Mouse (Mus musculus) liver, embryonic 14.5 days (tissue): ENCODE measurements around the gene Sestd1. TPM values are rescaled to one million over a fixed set of nuclear protein-coding genes. Genes with fewer than 3 reads are reported as not detected.

Experiments
- ATAC-seq: fragments of 200-750 bp; cut with Nextera tagmentation; 2 replicates; pipeline ENCODE4 v1.8.0; 2017; ENCODE audit warnings: moderate number of reproducible peaks, mild to moderate bottlenecking, moderate library complexity; ENCODE audit not compliant: insufficient read depth
- DNase-seq, 3 experiments: peaks; one replicate each; pipeline ENCODE4 v3.0.0-alpha.2; 2012 to 2013; ENCODE audit warnings: low read depth in 3 of 3, low spot score in 3 of 3
- H3K27ac ChIP-seq: fragments of 300-500 bp; sonication (generic); 2 replicates; pipeline ENCODE4 v1.5.1; 2014; ENCODE audit warnings: moderate library complexity, mild to moderate bottlenecking, control low read depth, inconsistent platforms
- H3K27me3 ChIP-seq: fragments of 300-500 bp; sonication (generic); 2 replicates; pipeline ENCODE4 v1.6.1; 2014; ENCODE audit warnings: mild to moderate bottlenecking, low read length, moderate library complexity; ENCODE audit not compliant: control insufficient read depth, insufficient read depth
- H3K36me3 ChIP-seq: fragments of 300-500 bp; sonication (generic); replicated peaks from 2 replicates; pipeline ENCODE4 v1.6.1; 2014; ENCODE audit warnings: low read depth; ENCODE audit not compliant: control insufficient read depth, insufficient read depth
- H3K4me1 ChIP-seq, 2 experiments: fragments of 200-500 bp in 1 of 2; fragments of 300-500 bp in 1 of 2; sonication (generic) in 1 of 2; replicated peaks; 2 replicates each; pipeline ENCODE4 v1.6.1; 2012 to 2014; ENCODE audit warnings: antibody characterized with exemption in 1 of 2, inconsistent platforms in 1 of 2, low read length in 1 of 2; ENCODE audit not compliant: control insufficient read depth in 2 of 2, insufficient read depth in 2 of 2
- H3K4me2 ChIP-seq: fragments of 300-500 bp; sonication (generic); 2 replicates; pipeline ENCODE4 v1.6.1; 2014; ENCODE audit warnings: low read depth, mild to moderate bottlenecking, control low read depth, moderate library complexity
- H3K4me3 ChIP-seq, 2 experiments: fragments of 200-500 bp in 1 of 2; fragments of 300-500 bp in 1 of 2; sonication (generic) in 1 of 2; 2 replicates each; pipeline ENCODE4 v1.5.1; 2012 to 2014; ENCODE audit warnings: low read depth in 2 of 2, low read length in 2 of 2, mild to moderate bottlenecking in 2 of 2, control low read depth in 1 of 2, inconsistent platforms in 1 of 2, moderate library complexity in 1 of 2; ENCODE audit not compliant: insufficient read depth in 1 of 2
- H3K9ac ChIP-seq: fragments of 300-500 bp; sonication (generic); replicated peaks from 2 replicates; pipeline ENCODE4 v1.6.1; 2014; ENCODE audit warnings: mild to moderate bottlenecking, control low read depth, moderate library complexity
- H3K9me3 ChIP-seq: fragments of 300-500 bp; sonication (generic); 2 replicates; pipeline ENCODE4 v1.6.1; 2016; ENCODE audit warnings: low read length, mixed read lengths; ENCODE audit not compliant: control insufficient read depth
- CTCF ChIP-seq: IDR thresholded peaks from 2 replicates; pipeline ENCODE4 v1.5.1; 2016; ENCODE audit warnings: antibody characterized with exemption, low read depth, control low read depth
- EP300 ChIP-seq: IDR thresholded peaks from 2 replicates; pipeline ENCODE4 v1.6.1; 2016; ENCODE audit warnings: antibody characterized with exemption, low read depth
- WGBS: fragments of 180-500 bp; shearing (Covaris S2); extraction: QIAGEN DNeasy Blood & Tissue Kit; methylation state at CpG from one replicate; pipeline ENCODE4 v1.1.7; 2014; ENCODE audit not compliant: insufficient replicate concordance; 5-methylcytosine and 5-hydroxymethylcytosine counted together
- polyA plus RNA-seq, 2 experiments: library from polyadenylated mRNA; depleted of rRNA in 1 of 2; stranded (reverse) in 1 of 2; unstranded in 1 of 2; fragments of >200 nt; fragmentation: Nextera tagmentation in 1 of 2; extraction: Ambion mirVana in 1 of 2; gene quantifications; 2 replicates each; pipeline versions ENCODE4 v1.2.1 to v1.2.3; 2012 to 2014

Sestd1 gene
- polyA plus RNA-seq, 2 experiments: 0.46 to 0.48 TPM

DNA sequence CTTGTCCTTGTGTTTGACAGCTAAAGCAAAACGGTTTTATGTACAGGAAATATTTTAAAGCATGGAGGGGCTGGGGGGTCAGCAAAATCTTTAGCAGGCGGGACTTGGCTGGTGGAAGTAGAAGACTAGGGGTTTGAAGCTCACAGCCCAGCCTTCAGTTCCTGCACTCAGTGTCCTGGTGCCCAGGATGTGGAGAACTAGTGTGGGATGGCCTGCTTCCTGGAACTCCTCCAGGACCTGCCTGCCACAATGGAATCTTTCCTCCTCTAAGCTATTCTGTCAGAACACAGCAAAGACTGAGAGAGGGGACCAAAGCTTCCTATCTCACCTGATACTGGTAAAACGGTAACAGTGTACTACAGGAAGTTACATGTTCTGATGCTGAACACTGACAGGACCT, 14.4 kb downstream of the Sestd1 start:
- H3K27ac ChIP-seq: no peak overlapping the region
- no peaks in the 10 kb centered on the region for H3K36me3 ChIP-seq
- ATAC-seq: no peak
- no peak overlapping the region for H3K4me2 ChIP-seq
- H3K4me3 ChIP-seq: no peak overlapping the region
- DNase-seq: no peak
- TF ChIP-seq CTCF (no peak), EP300 (no peak)
- no peak overlapping the region for H3K9ac ChIP-seq
- no peaks in the 10 kb centered on the region for H3K27me3 ChIP-seq
- H3K4me1 ChIP-seq: no peaks in the 10 kb centered on the region
- 16% methylated on average over 3 of the region's 3 CpGs for WGBS
- no peaks in the 10 kb centered on the region for H3K9me3 ChIP-seq

DNA sequence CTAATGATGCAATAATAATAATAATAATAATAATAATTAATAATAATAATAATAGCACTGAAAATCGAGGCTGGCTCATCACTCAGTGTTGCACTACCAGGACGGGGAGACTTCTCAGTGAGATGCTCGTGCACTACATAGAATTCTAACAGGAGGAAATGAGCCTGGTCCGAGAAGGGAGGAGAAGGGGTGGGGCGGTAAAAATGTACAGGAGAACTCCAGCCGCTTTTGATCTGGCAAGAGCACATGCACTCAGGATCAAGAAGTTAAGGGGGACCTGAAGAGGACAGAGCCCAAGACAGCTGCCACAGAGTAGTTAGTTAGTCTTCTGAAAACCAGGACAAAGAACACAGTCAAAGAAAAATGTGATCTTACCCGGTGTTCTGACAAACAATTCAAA, 15.1 kb downstream of the Sestd1 start:
- no peak overlapping the region for H3K4me3 ChIP-seq
- no peak for ATAC-seq
- no peak overlapping the region for H3K9ac ChIP-seq
- WGBS: 47% methylated on average over 7 of the region's 7 CpGs
- H3K4me1 ChIP-seq: no peaks in the 10 kb centered on the region
- H3K27ac ChIP-seq: no peak overlapping the region
- TF ChIP-seq EP300: no peak
- TF ChIP-seq CTCF: no peak
- no peaks in the 10 kb centered on the region for H3K27me3 ChIP-seq
- no peaks in the 10 kb centered on the region for H3K9me3 ChIP-seq
- DNase-seq: no peak
- H3K36me3 ChIP-seq: no peaks in the 10 kb centered on the region
- no peak overlapping the region for H3K4me2 ChIP-seq

- WGBS: 44% methylated on average over 6 of the region's 6 CpGs
Measured at GRCm38 (mm10) chr2:77264550-77264949, 15.8 kb downstream of the Sestd1 start.

GRCm38 (mm10) chr2:77263477-77264435, 16.6 kb downstream of the Sestd1 start:
- no peaks in the 10 kb centered on the region for H3K4me1 ChIP-seq
- whole genome bisulfite sequencing: 60% methylated on average over 11 of the region's 11 CpGs
- no peaks in the 10 kb centered on the region for H3K27me3 ChIP-seq
- no peak overlapping the region for H3K4me3 ChIP-seq
- H3K9ac ChIP-seq: no peak overlapping the region
- no peaks in the 10 kb centered on the region for H3K36me3 ChIP-seq
- no peak for TF ChIP-seq EP300
- no peak for TF ChIP-seq CTCF
- no peak for DNase-seq
- no peak overlapping the region for H3K4me2 ChIP-seq
- H3K9me3 ChIP-seq: no peaks in the 10 kb centered on the region
- no peak overlapping the region for H3K27ac ChIP-seq
- ATAC-seq: no peak

More at GRCm38 (mm10) chr2:77264550-77264949, 15.8 kb downstream of the Sestd1 start:
- TF ChIP-seq EP300: no peak
- no peak for TF ChIP-seq CTCF
- H3K36me3 ChIP-seq: no peaks in the 10 kb centered on the region
- H3K9ac ChIP-seq: no peak overlapping the region
- no peaks in the 10 kb centered on the region for H3K9me3 ChIP-seq
- ATAC-seq: no peak
- H3K27me3 ChIP-seq: no peaks in the 10 kb centered on the region
- H3K27ac ChIP-seq: no peak overlapping the region
- H3K4me1 ChIP-seq: no peaks in the 10 kb centered on the region
- H3K4me3 ChIP-seq: no peak overlapping the region
- H3K4me2 ChIP-seq: no peak overlapping the region
- DNase-seq: no peak

DNA sequence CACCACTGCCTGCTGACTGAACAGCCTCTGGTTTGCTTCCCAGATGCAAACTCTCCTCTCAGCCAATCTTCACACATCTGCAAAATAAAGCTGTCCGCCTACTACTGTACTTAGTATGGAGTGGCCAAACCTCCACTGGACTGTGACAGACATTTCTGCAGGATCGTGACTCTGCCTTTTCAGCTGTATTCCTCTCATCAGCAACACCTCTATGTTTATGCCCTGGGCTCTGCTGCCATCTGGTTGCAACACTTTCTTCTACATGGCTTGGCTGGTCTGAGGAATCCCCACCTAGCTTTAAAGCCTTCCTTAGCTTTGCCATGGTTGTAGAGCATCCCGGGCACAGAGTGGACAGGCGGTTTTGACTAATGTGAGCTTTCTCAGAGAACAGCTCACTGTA, 20.3 kb downstream of the Sestd1 start:
- WGBS: 70% methylated on average over 4 of the region's 4 CpGs
- H3K4me3 ChIP-seq: no peak overlapping the region
- TF ChIP-seq CTCF (no peak), EP300 (no peak)
- no peaks in the 10 kb centered on the region for H3K9me3 ChIP-seq
- H3K4me2 ChIP-seq: no peak overlapping the region
- H3K36me3 ChIP-seq: no peaks in the 10 kb centered on the region
- ATAC-seq (no peak), DNase-seq (no peak)
- H3K27ac ChIP-seq: no peak overlapping the region
- no peak overlapping the region for H3K9ac ChIP-seq
- no peaks in the 10 kb centered on the region for H3K27me3 ChIP-seq
- H3K4me1 ChIP-seq: no peaks in the 10 kb centered on the region
